Mouse (Mus musculus) hindbrain, embryonic 12.5 days (tissue): ENCODE data around the gene Pfn1. TPM values are rescaled to one million over a fixed set of nuclear protein-coding genes. Genes with fewer than 3 reads are reported as not detected.

Source experiments
- ATAC-seq: fragments of 200-750 bp; cut with Nextera tagmentation; 2 replicates; pipeline ENCODE4 v1.8.0; 2017; ENCODE audit warnings: moderate TSS enrichment; ENCODE audit not compliant: low FRiP score
- H3K27ac ChIP-seq: fragments of 300-500 bp; sonication (generic); 2 replicates; pipeline ENCODE4 v1.5.1; 2016; ENCODE audit warnings: mild to moderate bottlenecking
- H3K27me3 ChIP-seq: fragments of 300-500 bp; sonication (generic); 2 replicates; pipeline ENCODE4 v1.6.1; 2016; ENCODE audit warnings: mild to moderate bottlenecking
- H3K36me3 ChIP-seq: fragments of 300-500 bp; sonication (generic); 2 replicates; pipeline ENCODE4 v1.6.1; 2016; ENCODE audit warnings: mild to moderate bottlenecking
- H3K4me1 ChIP-seq: fragments of 300-500 bp; sonication (generic); 2 replicates; pipeline ENCODE4 v1.6.1; 2016
- H3K4me2 ChIP-seq: fragments of 300-500 bp; sonication (generic); replicated peaks from 2 replicates; pipeline ENCODE4 v1.6.1; 2016; ENCODE audit warnings: mild to moderate bottlenecking
- H3K4me3 ChIP-seq: fragments of 300-500 bp; sonication (generic); 2 replicates; pipeline ENCODE4 v1.5.1; 2016; ENCODE audit warnings: mild to moderate bottlenecking
- H3K9ac ChIP-seq: fragments of 300-500 bp; sonication (generic); 2 replicates; pipeline ENCODE4 v1.6.1; 2016; ENCODE audit warnings: mild to moderate bottlenecking, moderate library complexity
- H3K9me3 ChIP-seq: fragments of 300-500 bp; sonication (generic); replicated peaks from 2 replicates; pipeline ENCODE4 v1.6.1; 2016; ENCODE audit warnings: mild to moderate bottlenecking
- WGBS: fragments of 180-500 bp; shearing (Covaris S2); methylation state at CpG from one replicate; pipeline ENCODE4 v1.1.7; 2016; 5-methylcytosine and 5-hydroxymethylcytosine counted together
- polyA plus RNA-seq: library from polyadenylated mRNA; unstranded; fragments of >200 nt; fragmentation: Nextera tagmentation; extraction: Ambion mirVana; gene quantifications from 2 replicates; pipeline ENCODE4 v1.2.1, GENCODE M21; 2016

Gene Pfn1
- polyA plus RNA-seq, 1 experiment from 2014 or later: 1,190 TPM

GRCm38 (mm10) chr11:70687601-70688199 is 33.3 kb upstream of the Pfn1 start, which contains the start of gene Camta2:
Camta2 (minus strand) TSS chr11:70688105.
- H3K9me3 ChIP-seq: no peaks in the 10 kb centered on the region
- peak within 1 kb of the TSS; percentile 79 for H3K4me2 ChIP-seq
- H3K27ac ChIP-seq: peak within 1 kb of the TSS; percentile 83
- peaks cover 23% of the 10 kb centered on the region for H3K36me3 ChIP-seq
- peak within 1 kb of the TSS; percentile 91 for H3K4me3 ChIP-seq
- peaks cover 3% of the 10 kb centered on the region; the same call in 1 of the 2 replicates for H3K27me3 ChIP-seq
- 0% methylated on average over 46 of the region's 55 CpGs for WGBS
- H3K4me1 ChIP-seq: peaks cover 23% of the 10 kb centered on the region
- ATAC-seq: peak; percentile 77
- H3K9ac ChIP-seq: peak within 1 kb of the TSS; percentile 87

- Histone ChIP-seq H3K4me2 (peak overlapping the region; percentile 79), H3K4me1 (peaks cover 30% of the 10 kb centered on the region), H3K9ac (peak overlapping the region; percentile 87), H3K9me3 (no peaks in the 10 kb centered on the region), H3K27me3 (peaks cover 3% of the 10 kb centered on the region; the same call in 1 of the 2 replicates), H3K4me3 (peak overlapping the region; percentile 91), H3K36me3 (peaks cover 23% of the 10 kb centered on the region), H3K27ac (peak overlapping the region; percentile 83)
- 3% methylated on average over 16 of the region's 16 CpGs for WGBS
- ATAC-seq: peak; percentile 74
Observed at GRCm38 (mm10) chr11:70686901-70687566, 32.6 kb upstream of the Pfn1 start.

- WGBS: 96% methylated on average over 5 of the region's 5 CpGs
- Histone ChIP-seq H3K9me3 (no peaks in the 10 kb centered on the region), H3K27ac (no peak overlapping the region), H3K36me3 (peaks cover 40% of the 10 kb centered on the region), H3K4me1 (peaks cover 34% of the 10 kb centered on the region), H3K27me3 (no peaks in the 10 kb centered on the region), H3K4me3 (no peak overlapping the region), H3K4me2 (no peak overlapping the region), H3K9ac (0 out of 2 replicates have a peak overlapping the region, but pooled peaks have one; percentile 4)
- ATAC-seq: no peak
Observed at GRCm38 (mm10) chr11:70683640-70684039, 29.2 kb upstream of the Pfn1 start.

- 0 out of 2 replicates have a peak overlapping the region, but pooled peaks have one; percentile 3 for H3K9ac ChIP-seq
- 15% methylated on average over 11 of the region's 11 CpGs for WGBS
- ATAC-seq: peak; percentile 73
- H3K36me3 ChIP-seq: peaks cover 45% of the 10 kb centered on the region
- peaks cover 23% of the 10 kb centered on the region for H3K4me1 ChIP-seq
- no peaks in the 10 kb centered on the region for H3K27me3 ChIP-seq
- no peak overlapping the region for H3K4me3 ChIP-seq
- peak overlapping the region; percentile 21 for H3K4me2 ChIP-seq
- H3K27ac ChIP-seq: peak overlapping the region; percentile 31; the same call in 1 of the 2 replicates
- no peaks in the 10 kb centered on the region for H3K9me3 ChIP-seq
Observed at GRCm38 (mm10) chr11:70681897-70682581, 27.6 kb upstream of the Pfn1 start.

GRCm38 (mm10) chr11:70681170-70681569 is 26.7 kb upstream of the Pfn1 start:
- Histone ChIP-seq H3K9me3 (no peaks in the 10 kb centered on the region), H3K4me1 (peaks cover 18% of the 10 kb centered on the region), H3K4me2 (no peak overlapping the region), H3K36me3 (peaks cover 48% of the 10 kb centered on the region), H3K27ac (peak overlapping the region; percentile 31; the same call in 1 of the 2 replicates), H3K27me3 (no peaks in the 10 kb centered on the region), H3K9ac (no peak overlapping the region), H3K4me3 (no peak overlapping the region)
- no peak for ATAC-seq
- WGBS: 70% methylated on average over 12 of the region's 12 CpGs

GRCm38 (mm10) chr11:70679894-70680293 is 25.4 kb upstream of the Pfn1 start:
- no peak for ATAC-seq
- Histone ChIP-seq H3K4me1 (peaks cover 17% of the 10 kb centered on the region), H3K9ac (no peak overlapping the region), H3K4me2 (no peak overlapping the region), H3K27ac (no peak overlapping the region), H3K27me3 (no peaks in the 10 kb centered on the region), H3K9me3 (no peaks in the 10 kb centered on the region), H3K4me3 (no peak overlapping the region), H3K36me3 (peaks cover 53% of the 10 kb centered on the region)
- WGBS: 91% methylated on average over 8 of the region's 8 CpGs

- H3K36me3 ChIP-seq: peaks cover 54% of the 10 kb centered on the region
Observed at GRCm38 (mm10) chr11:70679361-70679760, 24.9 kb upstream of the Pfn1 start.

GRCm38 (mm10) chr11:70678576-70678975 is 24.1 kb upstream of the Pfn1 start:
- H3K36me3 ChIP-seq: peaks cover 53% of the 10 kb centered on the region

More at GRCm38 (mm10) chr11:70679361-70679760, 24.9 kb upstream of the Pfn1 start:
- no peak overlapping the region for H3K4me2 ChIP-seq
- H3K27ac ChIP-seq: no peak overlapping the region
- H3K9me3 ChIP-seq: no peaks in the 10 kb centered on the region
- no peaks in the 10 kb centered on the region for H3K27me3 ChIP-seq
- H3K4me1 ChIP-seq: peaks cover 17% of the 10 kb centered on the region
- 95% methylated on average over 8 of the region's 8 CpGs for WGBS
- no peak for ATAC-seq
- no peak overlapping the region for H3K9ac ChIP-seq
- H3K4me3 ChIP-seq: no peak overlapping the region

GRCm38 (mm10) chr11:70678092-70678491 is 23.6 kb upstream of the Pfn1 start:
- peaks cover 17% of the 10 kb centered on the region for H3K4me1 ChIP-seq
- WGBS: 79% methylated on average over 9 of the region's 9 CpGs
- no peak overlapping the region for H3K9ac ChIP-seq
- H3K27ac ChIP-seq: no peak overlapping the region
- no peak overlapping the region for H3K4me3 ChIP-seq
- peaks cover 51% of the 10 kb centered on the region for H3K36me3 ChIP-seq
- no peaks in the 10 kb centered on the region for H3K9me3 ChIP-seq
- H3K4me2 ChIP-seq: no peak overlapping the region
- H3K27me3 ChIP-seq: no peaks in the 10 kb centered on the region
- ATAC-seq: no peak

More at GRCm38 (mm10) chr11:70678576-70678975, 24.1 kb upstream of the Pfn1 start:
- H3K4me1 ChIP-seq: peaks cover 17% of the 10 kb centered on the region
- H3K4me3 ChIP-seq: no peak overlapping the region
- ATAC-seq: no peak
- H3K27ac ChIP-seq: no peak overlapping the region
- H3K9me3 ChIP-seq: no peaks in the 10 kb centered on the region
- WGBS: 59% methylated on average over 2 of the region's 2 CpGs
- no peaks in the 10 kb centered on the region for H3K27me3 ChIP-seq
- H3K9ac ChIP-seq: no peak overlapping the region
- no peak overlapping the region for H3K4me2 ChIP-seq

GRCm38 (mm10) chr11:70674501-70674900 is 20.1 kb upstream of the Pfn1 start:
- Histone ChIP-seq H3K27ac (no peak overlapping the region), H3K36me3 (peaks cover 44% of the 10 kb centered on the region), H3K27me3 (no peaks in the 10 kb centered on the region), H3K4me2 (no peak overlapping the region), H3K4me1 (peaks cover 15% of the 10 kb centered on the region), H3K9ac (no peak overlapping the region), H3K9me3 (no peaks in the 10 kb centered on the region), H3K4me3 (no peak overlapping the region)
- 69% methylated on average over 11 of the region's 11 CpGs for WGBS
- no peak for ATAC-seq

- H3K4me1 ChIP-seq: peaks cover 15% of the 10 kb centered on the region
- H3K4me2 ChIP-seq: no peak overlapping the region
- no peak for ATAC-seq
- WGBS: 46% methylated on average over 6 of the region's 6 CpGs
- H3K27me3 ChIP-seq: no peaks in the 10 kb centered on the region
- no peak overlapping the region for H3K4me3 ChIP-seq
- H3K9me3 ChIP-seq: no peaks in the 10 kb centered on the region
- no peak overlapping the region for H3K27ac ChIP-seq
- H3K36me3 ChIP-seq: peaks cover 39% of the 10 kb centered on the region
- H3K9ac ChIP-seq: no peak overlapping the region
Observed at GRCm38 (mm10) chr11:70674014-70674413, 19.6 kb upstream of the Pfn1 start.

GRCm38 (mm10) chr11:70671333-70672047 is 17.0 kb upstream of the Pfn1 start:
- H3K4me2 ChIP-seq: peak overlapping the region; percentile 85; the same call in 1 of the 2 replicates
- no peak overlapping the region for H3K9ac ChIP-seq
- peaks cover 33% of the 10 kb centered on the region for H3K36me3 ChIP-seq
- no peak overlapping the region for H3K27ac ChIP-seq
- H3K4me1 ChIP-seq: peaks cover 27% of the 10 kb centered on the region
- no peaks in the 10 kb centered on the region for H3K9me3 ChIP-seq
- ATAC-seq: no peak
- H3K27me3 ChIP-seq: no peaks in the 10 kb centered on the region
- WGBS: 84% methylated on average over 16 of the region's 16 CpGs
- H3K4me3 ChIP-seq: no peak overlapping the region
